Mouse (Mus musculus) left cerebral cortex, adult 11 months (tissue): ENCODE data around the gene Snf8.

Source experiments
- DNase-seq: peaks from one replicate; pipeline ENCODE4 v3.0.0; 2022; ENCODE audit warnings: low spot score

Snf8 gene

DNA sequence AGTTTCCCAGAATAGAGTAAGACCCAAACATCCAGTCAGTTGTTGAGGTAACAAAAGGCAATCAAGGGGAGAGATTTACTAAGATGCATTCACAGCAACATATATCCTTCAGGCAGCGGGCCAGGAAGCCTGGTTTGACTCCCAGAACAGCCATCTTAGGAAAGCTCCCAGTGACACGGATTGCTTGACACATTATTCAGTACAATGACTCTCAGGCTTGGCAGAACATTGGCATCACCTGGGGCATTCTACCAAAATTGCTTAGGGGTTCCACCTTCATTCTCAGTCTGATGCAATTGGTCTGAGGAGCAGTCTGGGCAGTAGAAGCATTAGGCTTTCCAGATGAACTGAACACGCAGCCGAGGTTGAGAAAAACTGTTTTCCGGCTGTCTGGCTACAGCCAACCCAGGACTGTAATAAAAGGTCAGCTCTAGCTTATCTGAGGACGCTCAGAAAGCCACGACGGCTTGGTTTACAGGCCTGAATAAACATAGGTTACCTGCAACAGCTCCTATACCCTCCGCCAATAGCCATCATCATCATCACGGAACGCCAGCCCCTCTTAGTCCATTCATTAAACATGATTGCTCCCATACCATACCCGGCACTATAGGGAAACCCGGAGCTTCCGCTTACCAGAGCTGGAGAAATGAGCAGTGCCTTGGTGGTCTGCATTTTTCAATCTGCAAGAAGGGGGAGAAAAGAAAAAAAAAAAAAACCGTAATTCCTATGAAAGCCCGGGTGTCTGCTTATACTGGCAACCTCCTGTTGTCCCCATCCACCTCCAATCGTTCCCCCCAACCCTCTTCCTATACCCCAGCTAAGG, 39.9 kb downstream of the Snf8 start:
- no peak for DNase-seq

DNA sequence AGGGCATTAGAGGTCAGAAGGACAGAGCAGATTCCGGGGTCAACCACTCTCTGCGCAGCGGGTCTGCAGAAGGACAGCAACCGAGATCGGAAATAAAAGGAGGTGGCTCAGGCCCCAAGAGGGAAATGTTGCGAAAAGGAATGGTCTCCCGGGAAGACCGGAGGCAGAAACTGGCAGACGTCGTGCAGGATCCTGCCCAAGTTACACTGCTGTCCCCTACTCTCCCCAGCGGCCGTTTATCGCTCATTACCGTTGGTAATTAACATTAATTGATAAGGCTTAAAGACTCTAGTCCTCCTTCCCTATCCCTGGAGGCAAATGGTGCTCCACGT, 40.5 kb downstream of the Snf8 start:
- DNase-seq, result no peak

DNA sequence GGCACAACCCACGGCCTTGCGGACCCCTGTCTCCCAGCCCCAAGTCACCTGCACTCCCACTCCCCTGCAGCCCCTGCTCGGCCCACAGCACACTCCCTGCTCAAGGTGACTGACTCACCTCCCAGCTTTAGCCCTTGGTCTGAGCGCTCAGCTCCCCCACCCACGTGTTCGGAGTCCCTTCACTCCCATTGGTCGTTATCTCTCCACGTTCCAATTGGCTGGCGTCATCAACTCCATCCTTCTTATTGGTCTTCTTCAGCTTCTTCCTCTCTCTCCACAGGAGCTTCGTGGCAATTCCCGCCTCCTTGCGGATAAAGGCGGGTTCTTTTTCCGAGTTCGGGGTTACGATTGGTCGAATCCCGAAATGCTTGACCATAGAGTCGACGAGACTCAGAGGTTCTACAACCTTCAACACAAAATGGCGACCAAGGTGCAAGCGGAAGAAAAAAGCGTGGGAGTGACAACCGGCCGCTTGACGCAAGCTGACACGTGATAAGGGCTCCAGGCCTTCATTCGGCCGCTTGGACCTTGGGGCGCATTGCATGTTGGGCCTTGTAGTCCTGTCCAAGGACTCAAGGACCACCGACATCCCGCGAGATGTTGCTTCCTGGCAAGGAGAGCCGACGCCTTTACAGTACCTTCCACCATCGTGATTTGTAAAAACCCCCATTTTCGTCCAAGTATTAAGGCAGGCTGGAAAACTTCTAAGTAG, 41.0 kb downstream of the Snf8 start, which contains the start of gene Atp5g1:
Gene Atp5g1, minus strand, starts transcription at position 162 of the 712 bp plus-strand sequence.
- DNase-seq, result peak; percentile 99

DNA sequence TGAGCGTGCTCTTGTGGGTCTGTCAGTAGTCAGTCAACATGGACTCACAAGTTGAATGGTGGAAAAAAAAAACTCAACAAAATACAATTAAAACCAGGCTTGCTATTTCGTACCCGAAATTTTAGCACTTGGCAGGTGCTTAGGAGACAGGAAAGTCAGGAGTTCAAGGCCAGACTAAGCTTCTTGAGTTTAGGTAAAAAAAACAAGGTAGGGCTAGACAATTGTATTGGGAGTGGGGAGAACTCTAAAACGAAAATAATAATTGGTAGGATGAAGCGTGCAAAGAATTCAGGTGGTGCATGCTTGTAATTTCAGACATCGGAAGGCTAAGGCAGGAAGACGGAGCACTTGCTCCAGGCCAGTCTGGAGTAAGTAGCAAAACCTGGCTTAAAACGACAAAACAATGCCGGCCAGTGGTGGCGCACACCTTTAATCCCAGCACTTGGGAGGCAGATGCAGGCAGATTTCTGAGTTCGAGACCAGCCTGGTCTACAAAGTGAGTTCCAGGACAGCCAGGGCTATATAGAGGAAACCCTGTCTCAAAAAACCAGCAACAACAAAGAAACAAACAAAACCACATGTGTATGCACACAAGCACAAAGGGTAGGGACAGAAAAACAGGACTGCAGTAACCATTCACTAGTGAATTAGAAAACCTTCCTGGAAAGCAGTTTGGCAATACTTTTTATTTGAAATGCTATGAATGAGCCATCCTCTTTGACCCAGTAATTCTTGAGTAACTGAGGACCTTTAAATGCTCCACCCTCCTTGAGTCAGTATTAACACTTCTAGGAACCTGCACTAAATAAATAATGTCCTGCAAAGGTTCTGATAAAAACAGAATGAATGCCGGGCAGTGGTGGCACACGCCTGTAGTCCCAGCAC, 41.8 kb downstream of the Snf8 start:
- DNase-seq, result no peak

DNA sequence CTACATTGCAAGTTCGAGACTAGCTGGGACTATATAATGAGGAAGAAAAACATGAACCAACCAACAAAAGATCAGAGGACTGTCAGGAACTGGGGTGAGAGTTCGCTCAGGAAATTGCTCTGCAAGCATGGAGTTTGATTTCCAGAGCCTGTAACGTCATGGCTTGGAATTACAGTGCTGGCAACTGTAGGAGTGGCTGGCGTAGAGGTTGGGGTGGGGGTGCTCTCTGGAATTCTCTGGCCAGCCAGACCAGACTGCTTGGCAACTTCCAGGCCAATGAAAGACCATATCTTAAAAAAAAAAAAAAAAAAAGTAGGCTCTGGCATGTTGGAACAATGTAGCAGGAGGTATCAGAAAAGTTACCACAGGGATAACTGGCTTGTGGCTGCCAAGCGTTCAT, 46.1 kb downstream of the Snf8 start:
- no peak for DNase-seq

DNA sequence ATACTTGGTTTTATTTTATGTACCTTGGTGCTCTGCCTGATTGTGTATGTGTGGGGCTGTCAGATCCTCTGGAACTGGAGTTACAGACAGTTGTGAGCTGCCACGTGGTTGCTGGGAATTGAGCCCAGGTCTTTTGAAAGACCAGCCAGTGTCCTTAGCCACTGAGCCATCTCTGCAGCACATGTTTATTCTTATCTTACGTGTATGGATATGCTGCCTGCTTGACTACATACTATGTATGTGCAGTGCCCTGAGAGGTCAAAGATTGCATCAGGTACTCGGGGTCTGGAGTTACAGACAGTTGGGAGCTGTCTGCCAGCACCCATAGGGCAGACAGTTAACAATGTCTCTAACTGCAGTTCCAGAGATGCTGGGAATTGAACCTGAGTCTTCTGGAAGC, 48.0 kb downstream of the Snf8 start:
- DNase-seq, result no peak

DNA sequence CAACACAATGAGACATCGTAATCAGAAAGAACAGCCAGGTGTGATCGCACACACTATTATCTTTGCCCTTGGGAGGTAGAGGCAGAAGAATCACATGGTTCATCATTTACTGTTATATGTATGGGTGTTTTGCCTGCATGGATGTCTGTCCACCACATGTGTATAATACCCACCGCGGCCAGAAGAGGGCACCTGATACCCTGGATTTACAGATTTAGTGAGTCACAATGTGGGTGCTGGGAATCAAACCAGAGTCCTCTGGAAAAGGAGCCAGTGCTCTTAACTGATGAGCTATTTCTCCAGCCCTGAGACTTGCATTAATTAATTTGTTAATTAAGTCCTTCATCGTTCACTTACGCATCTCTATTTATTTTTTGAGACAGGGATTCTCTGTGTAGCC, 53.3 kb downstream of the Snf8 start:
- no peak for DNase-seq

DNA sequence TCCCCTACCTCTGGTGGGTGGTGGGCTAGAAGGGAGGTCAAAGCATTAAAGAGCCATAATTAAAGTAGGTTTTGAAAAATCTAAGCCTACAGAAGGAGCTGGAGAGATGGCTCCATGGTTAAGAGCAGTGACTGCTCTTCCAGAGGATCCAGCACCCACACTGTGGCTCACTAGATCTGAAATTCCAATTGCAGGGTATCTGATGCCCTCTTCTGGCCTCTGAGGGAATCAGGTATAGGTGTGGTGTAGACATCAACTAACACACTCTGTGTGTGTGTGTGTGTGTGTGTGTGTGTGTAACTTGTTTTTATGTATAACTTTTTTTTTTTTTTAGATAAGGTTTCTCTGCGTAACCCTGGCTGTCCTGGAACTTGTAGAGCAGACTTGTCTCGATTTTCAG, 56.4 kb downstream of the Snf8 start:
- DNase-seq, result no peak

DNA sequence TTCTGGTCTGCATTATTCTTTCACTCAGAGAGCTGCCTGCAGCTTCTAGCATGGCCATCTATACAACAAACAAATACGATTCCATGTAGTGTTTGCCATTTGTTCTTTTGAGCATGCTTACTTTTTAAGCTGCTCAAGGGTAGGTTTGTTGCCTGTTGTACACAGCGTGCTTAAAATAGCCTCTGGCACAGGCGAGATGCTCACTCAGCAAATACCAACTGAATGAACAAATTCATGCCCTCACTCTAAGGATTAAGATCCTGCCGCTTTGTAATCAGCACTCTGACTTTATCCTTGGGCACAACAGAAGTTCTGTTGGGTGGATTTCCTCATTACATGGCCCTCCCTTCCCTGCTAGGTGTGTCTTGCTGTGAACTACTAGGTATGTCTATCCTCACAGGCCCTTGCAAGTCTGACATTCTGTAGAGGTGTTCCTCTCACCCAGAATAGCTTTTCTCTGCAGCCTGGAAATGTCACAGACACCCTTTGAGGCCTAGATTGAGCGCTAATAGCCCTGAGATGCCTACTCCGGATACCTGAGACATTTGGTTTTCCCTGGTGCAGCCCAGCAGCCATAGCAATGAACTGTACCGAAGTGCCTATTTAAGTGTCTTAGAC, 58.1 kb downstream of the Snf8 start:
- no peak for DNase-seq

DNA sequence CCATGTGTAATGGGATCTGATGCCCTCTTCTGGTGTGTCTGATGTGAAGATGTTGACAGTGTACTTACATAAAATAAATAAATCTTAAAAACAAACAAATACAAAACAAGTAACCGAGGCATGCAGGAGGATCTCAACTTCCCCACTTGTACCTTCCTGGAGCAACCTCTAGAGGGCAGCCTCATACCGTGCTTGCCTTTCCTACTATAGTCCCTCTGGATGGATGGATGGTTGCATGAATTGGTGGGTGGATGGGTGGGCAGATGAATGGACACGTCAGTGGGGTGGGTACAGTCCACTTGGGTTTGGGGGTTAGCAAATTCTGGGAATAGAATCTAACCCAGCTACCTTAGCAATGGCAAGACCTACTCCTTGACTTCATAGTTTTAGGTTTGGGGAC, 58.7 kb downstream of the Snf8 start:
- no peak for DNase-seq
